Mouse (Mus musculus): ENCODE measurements at regions not wholly inside any gene's neighbourhood (a gene's known extent, or its start where the extent isn't known, plus 50 kb on each side); places are given as distances from the start of the nearest gene placed in this dataset.

DNA sequence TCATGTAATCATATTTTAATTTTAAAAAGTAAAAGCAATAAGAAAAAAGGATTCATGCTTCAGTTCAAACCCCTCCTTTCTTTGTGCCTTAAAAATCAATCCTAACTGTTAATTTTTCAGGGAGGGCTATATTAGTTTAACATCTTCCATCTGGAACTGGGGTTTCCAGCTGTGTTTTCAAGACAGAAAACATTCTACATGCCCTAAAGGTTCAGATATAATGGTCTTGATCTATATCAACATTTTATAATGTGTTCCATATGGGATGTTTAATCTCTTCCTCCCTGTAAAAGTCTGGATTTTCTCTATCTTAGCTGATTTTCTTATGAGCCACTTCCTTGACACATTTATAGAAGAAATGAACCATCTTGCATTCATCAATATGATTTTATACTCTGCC, 205.9 kb upstream of the Grm7 start:
- in situ Hi-C loops (cut with MboI, MseI), result no loop called here

GRCm38 (mm10) chr6:110463370-110463769, 182.0 kb upstream of the Grm7 start:
- in situ Hi-C loops (cut with MboI, MseI), result loop anchor here (10.0 kb wide), 1 partner anchor 1499 kb away; no protein-coding TSS in a partner anchor

GRCm38 (mm10) chr6:110467661-110468060, 177.7 kb upstream of the Grm7 start:
- in situ Hi-C loops (cut with MboI, MseI), result loop anchor here (10.0 kb wide), 1 partner anchor 1503 kb away; no protein-coding TSS in a partner anchor

DNA sequence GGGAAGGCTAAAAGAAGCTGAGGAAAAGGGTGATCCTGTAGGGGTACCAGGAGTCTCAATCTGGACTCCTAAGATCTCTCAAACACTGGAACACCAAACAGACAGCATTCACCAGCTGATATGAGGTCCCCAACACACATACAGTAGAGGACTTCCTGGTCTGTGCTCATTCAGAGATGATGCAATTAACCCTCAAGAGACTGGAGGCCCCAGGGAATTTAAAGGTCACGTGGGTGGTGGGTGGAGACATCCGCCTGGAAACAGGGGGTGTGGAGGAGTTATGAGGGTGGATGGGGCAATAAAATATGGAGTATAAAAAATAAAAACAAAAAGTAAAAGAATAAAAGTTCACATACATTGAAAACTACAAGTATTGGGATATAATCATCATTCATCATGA, 139.5 kb upstream of the Grm7 start:
- in situ Hi-C loops (cut with MboI, MseI), result no loop called here

DNA sequence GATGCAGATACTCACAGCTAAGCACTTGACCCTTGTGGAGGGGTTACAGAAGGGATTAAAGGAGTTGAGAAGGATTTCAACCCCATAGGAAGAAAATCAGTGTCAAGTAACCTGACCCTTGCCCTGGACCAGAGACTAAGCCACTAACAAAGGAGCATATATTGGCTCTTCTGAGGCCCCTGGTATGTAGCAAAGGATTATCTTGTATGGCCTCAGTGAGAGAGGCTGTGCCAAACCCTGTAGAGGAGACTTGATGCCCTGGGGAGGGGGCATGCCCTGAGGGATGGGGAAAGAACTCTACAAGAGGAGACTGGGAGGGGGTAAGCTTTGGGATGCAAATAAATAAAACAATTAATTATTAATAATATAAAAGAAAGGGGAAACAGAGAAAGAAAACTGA, 134.9 kb upstream of the Grm7 start:
- in situ Hi-C loops (cut with MboI, MseI), result no loop called here

DNA sequence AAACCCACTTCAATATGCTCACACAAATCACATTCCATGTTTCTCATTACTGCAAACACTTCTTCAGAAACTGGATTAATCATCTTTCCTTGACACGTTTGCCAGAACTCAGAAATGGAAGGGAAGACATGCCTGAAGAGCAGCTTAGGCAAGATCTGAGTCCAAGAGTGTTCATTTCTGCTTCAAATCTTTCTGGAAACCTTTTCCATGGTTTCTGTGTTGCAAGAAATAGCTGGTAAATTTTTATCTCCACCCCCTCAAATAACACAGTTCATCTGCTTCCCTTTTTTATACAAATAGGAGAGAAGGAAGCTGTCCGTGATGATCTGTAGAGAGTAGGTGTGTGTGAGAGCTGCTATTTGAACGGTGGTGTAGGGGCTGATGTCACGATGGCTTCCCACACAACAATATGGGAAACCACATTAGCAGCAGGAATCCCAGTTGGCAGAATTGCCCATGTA, 106.6 kb upstream of the Grm7 start:
- in situ Hi-C loops (cut with MboI, MseI), result no loop called here

DNA sequence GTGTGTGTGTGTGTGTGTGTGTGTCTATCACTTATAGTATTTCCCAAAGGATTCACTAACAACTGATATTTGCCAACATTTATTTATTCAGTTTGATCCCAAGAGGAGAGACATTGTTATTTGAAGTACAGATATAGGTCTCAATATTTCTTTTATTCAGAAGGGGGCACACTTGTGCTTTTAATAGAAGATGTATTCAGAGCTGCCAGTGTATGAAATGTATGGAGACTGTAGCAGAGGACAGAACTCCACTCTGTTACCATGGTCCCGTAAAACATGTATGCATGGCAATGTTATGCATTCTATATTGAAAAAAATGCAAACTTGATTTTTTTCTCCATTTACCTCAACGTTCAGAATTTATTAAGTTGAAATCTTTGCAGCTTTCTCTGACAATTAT, 99.8 kb upstream of the Grm7 start:
- in situ Hi-C loops (cut with MboI, MseI), result no loop called here

- in situ Hi-C loops (cut with MboI, MseI), result no loop called here
Measured at GRCm38 (mm10) chr6:110554847-110555246, 90.5 kb upstream of the Grm7 start.

DNA sequence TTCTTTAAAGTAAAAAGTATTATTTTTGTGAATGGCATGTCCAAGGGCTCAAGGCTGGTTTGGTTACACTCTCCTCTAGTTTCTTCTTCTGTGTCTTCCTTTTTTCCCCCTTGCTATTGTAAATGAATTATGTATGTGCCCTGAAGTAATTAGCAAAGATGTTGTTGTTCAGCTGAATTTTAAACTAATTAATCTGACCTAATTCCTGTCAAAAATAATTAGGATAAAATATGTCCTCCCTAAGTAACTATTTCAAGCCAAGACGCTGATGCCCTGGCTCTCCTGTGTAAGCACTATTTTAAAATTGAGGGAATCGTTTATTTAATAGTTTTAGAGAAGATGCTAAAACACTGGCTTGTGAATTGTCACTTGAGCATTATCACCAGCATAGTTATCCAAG, 85.7 kb upstream of the Grm7 start:
- in situ Hi-C loops (cut with MboI, MseI), result no loop called here

DNA sequence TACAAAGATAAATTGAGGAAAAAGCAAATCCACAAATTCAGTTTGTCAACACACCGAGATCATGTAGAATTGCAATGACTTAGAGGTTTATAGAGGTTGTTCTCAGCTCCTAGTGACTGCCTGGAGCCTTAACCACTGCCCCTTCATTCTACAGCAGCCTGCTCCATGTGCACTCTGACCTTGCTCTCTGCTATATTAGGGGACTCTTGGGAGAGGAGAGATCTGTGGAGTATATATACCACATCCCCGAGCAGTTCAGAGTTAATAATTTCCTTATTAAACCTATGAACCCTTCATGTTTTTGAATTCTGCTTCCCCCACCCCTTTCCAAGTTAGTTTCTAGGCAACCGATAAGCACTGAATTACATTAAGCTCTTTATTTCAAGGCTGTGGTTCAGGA, 85.0 kb upstream of the Grm7 start:
- in situ Hi-C loops (cut with MboI, MseI), result no loop called here

DNA sequence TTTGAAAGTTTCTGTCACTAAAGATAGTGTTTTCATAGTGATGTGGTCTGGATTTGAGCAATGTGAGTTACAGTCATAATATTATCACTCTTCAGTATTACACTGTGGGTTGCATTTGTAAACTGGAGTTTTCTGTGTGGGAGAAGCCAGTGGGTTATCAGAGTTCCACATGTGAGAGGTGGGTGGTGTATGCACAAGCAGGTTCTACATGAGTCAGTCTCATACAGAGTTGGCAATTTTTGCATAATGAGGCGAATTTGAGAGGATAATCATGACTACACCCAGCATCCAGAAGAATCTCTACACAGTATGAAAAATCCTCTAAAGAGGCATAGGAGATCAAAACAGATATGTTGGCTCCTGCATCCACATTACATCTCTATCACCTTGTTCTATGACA, 68.2 kb upstream of the Grm7 start:
- in situ Hi-C loops (cut with MboI, MseI), result no loop called here
